ENCODE assay signal across 8 mouse cellular contexts in genomic region chr17:35996949-35997348, GRCm38 (mm10). TPM values are rescaled to one million over a fixed set of nuclear protein-coding genes. Genes with fewer than 3 reads are reported as not detected.
DNase-seq lines count a peak whose midpoint lies in the region; ATAC-seq lines count a peak whose summit lies in the region.

No protein-coding gene starts in this region.

- no peaks in the 10 kb centered on the region for H3K9me3 ChIP-seq in intestine, embryonic 14.5 days (ENCODE audit: control insufficient read depth, low read length)

- no peak overlapping the region for H3K9ac ChIP-seq in intestine, embryonic 14.5 days (ENCODE audit: low read length)

- peak; percentile 99 for DNase-seq in adipocyte (ENCODE audit: low spot score)
- DNase-seq in embryo, embryonic 10.5 days (ENCODE audit: low spot score), result peak; percentile 99
- DNase-seq in gastrocnemius, postnatal 25 days, result peak; percentile 88
- peak; percentile 99 for DNase-seq in intestine, embryonic 14.5 days (ENCODE audit: low spot score)
- DNase-seq in left cerebral cortex, postnatal 14 days (ENCODE audit: low spot score in 2 of 2), result peak; percentile 95 to 97
- DNase-seq in mesoderm, embryonic 11.5 days (ENCODE audit: low read depth, low spot score), result peak; percentile 96
- DNase-seq in right cerebral cortex, postnatal 36 days (ENCODE audit: low spot score in 2 of 2), result peak; percentile 84 to 88
- DNase-seq in yolk sac, embryonic 10.5 days (ENCODE audit: low spot score), result peak; percentile 93

- H3K27ac ChIP-seq in intestine, embryonic 14.5 days (ENCODE audit: low read depth), result no peak overlapping the region

- intact Hi-C loops in left cerebral cortex, postnatal 14 days (cut with DNase I), result loop anchor here (2.0 to 5.0 kb wide), 3 partner anchors 40 to 195 kb away; partner anchors contain the start of gene H2-T3

- H3K4me1 ChIP-seq in intestine, embryonic 14.5 days (replicated peaks; ENCODE audit: control insufficient read depth, insufficient read depth, low read length), result peaks cover 10% of the 10 kb centered on the region

- H3K4me3 ChIP-seq in intestine, embryonic 14.5 days (ENCODE audit: low read depth, low read length), result no peak overlapping the region

- H3K4me2 ChIP-seq in intestine, embryonic 14.5 days (ENCODE audit: low read length), result no peak overlapping the region

- ATAC-seq in intestine, embryonic 14.5 days (replicated peaks; ENCODE audit: low FRiP score, low TSS enrichment, low read depth), result peak; percentile 59

- no peaks in the 10 kb centered on the region for H3K36me3 ChIP-seq in intestine, embryonic 14.5 days (ENCODE audit: control insufficient read depth, insufficient read depth, low read length)

- 3% methylated on average over 11 of the region's 11 CpGs for WGBS in intestine, embryonic 14.5 days

- no peaks in the 10 kb centered on the region for H3K27me3 ChIP-seq in intestine, embryonic 14.5 days (replicated peaks; ENCODE audit: control insufficient read depth, insufficient read depth, low read length)

RNA-seq across cellular contexts. Expression of gene Prr3, which starts 16.9 kb away (rescaled TPM):
- 1 to 10 TPM; 2.6 to 3.9 TPM for total RNA-seq in gastrocnemius, postnatal 25 days (2021)
- polyA plus RNA-seq in intestine, embryonic 14.5 days (2014; fragmentation: Nextera tagmentation; extraction: Ambion mirVana), result 25.3 and 26.1 TPM in 2 replicates
- 10 to 100 TPM; 57.4 to 57.6 TPM for total RNA-seq in left cerebral cortex, postnatal 14 days (2021)

RNA-seq across cellular contexts. Expression of gene Gnl1, which starts 17.3 kb away (rescaled TPM):
- total RNA-seq in gastrocnemius, postnatal 25 days (2021), result 10 to 100 TPM; 14.7 to 16.1 TPM
- polyA plus RNA-seq in intestine, embryonic 14.5 days (2014; fragmentation: Nextera tagmentation; extraction: Ambion mirVana), result 37.8 and 38.3 TPM in 2 replicates
- total RNA-seq in left cerebral cortex, postnatal 14 days (2021), result 100 to 1,000 TPM; 146 to 148 TPM

RNA-seq across cellular contexts. Expression of gene H2-T24, which starts 23.4 kb away (rescaled TPM):
- 1 to 10 TPM; 1.6 to 1.7 TPM for total RNA-seq in gastrocnemius, postnatal 25 days (2021)
- polyA plus RNA-seq in intestine, embryonic 14.5 days (2014; fragmentation: Nextera tagmentation; extraction: Ambion mirVana), result 2.0 and 3.4 TPM in 2 replicates
- total RNA-seq in left cerebral cortex, postnatal 14 days (2021), result 1 to 10 TPM; 1.0 to 1.1 TPM

RNA-seq across cellular contexts. Expression of gene Abcf1, which starts 27.4 kb away (rescaled TPM):
- total RNA-seq in gastrocnemius, postnatal 25 days (2021), result 10 to 100 TPM; 64.6 to 68.1 TPM
- polyA plus RNA-seq in intestine, embryonic 14.5 days (2014; fragmentation: Nextera tagmentation; extraction: Ambion mirVana), result 88.4 and 89.1 TPM in 2 replicates
- 10 to 100 TPM; 77.1 to 77.8 TPM for total RNA-seq in left cerebral cortex, postnatal 14 days (2021)

RNA-seq across cellular contexts. Expression of gene H2-T23, which starts 35.7 kb away (rescaled TPM):
- 1 to 10 TPM; 6.2 to 8.7 TPM for total RNA-seq in gastrocnemius, postnatal 25 days (2021)
- 4.9 and 5.7 TPM in 2 replicates for polyA plus RNA-seq in intestine, embryonic 14.5 days (2014; fragmentation: Nextera tagmentation; extraction: Ambion mirVana)
- 1 to 10 TPM; 3.8 to 4.6 TPM for total RNA-seq in left cerebral cortex, postnatal 14 days (2021)

Comparison
In these comparisons a context has a peak if more than half of its experiments do, and no peak if none do; other contexts are left out.
1. RNA of gene Prr3, which starts 16.9 kb away (total RNA-seq): 57.4 to 57.6 TPM in left cerebral cortex, postnatal 14 days; 2.6 to 3.9 TPM in gastrocnemius, postnatal 25 days; every median in the first group is over 10 times any median in the second.
2. RNA of gene Gnl1, which starts 17.3 kb away (total RNA-seq): 146 to 148 TPM in left cerebral cortex, postnatal 14 days; 14.7 to 16.1 TPM in gastrocnemius, postnatal 25 days; every median in the first group is over 4 times any median in the second.
3. Peak in every context shown above with its lines, with median percentiles within 50 percentile points of each other: DNase-seq.